Mouse (Mus musculus): Measurements from ENCODE around the gene Stk32b.

Stk32b gene

DNA sequence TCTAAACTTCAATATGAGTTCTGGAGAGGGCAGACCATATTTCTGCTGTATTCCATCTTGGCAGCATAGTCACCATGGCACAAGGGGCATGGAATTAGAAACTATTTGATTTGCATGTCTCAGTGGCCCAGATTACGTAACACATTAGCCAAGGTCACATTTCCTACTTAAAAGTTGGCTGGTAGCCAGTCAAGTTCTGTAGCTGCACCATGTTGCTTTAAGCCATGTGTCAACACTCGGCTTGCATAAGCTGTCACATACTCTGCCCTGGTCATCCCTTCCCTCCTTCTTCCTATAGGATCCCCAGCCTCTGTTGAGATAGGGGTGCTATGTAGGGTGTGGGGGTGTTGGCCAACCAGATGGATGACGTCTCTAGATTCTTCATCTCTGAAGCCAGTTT is 196.5 kb downstream of the Stk32b start:
- no peak for DNase-seq (ENCODE audit: low read depth, low spot score)

DNA sequence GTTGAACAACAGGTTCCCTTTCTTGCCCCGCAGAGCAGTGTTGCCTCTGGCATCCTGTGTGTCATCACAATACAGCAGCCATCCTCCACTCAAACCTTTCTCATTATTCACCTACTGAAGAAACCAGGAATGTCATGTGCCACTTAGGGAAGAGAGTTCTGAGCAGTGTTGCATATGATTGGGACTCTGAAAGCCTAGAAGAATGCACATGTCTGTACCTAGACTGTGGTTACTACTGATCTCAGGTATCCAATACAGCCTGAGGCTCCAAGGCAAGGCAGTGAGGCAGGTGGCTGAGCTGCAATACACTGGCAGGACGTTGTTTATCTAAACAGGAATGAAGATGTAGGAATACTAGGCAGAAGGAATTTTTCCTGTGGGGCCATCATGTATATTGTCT is 204.5 kb downstream of the Stk32b start:
- DNase-seq (ENCODE audit: low read depth, low spot score): no peak

DNA sequence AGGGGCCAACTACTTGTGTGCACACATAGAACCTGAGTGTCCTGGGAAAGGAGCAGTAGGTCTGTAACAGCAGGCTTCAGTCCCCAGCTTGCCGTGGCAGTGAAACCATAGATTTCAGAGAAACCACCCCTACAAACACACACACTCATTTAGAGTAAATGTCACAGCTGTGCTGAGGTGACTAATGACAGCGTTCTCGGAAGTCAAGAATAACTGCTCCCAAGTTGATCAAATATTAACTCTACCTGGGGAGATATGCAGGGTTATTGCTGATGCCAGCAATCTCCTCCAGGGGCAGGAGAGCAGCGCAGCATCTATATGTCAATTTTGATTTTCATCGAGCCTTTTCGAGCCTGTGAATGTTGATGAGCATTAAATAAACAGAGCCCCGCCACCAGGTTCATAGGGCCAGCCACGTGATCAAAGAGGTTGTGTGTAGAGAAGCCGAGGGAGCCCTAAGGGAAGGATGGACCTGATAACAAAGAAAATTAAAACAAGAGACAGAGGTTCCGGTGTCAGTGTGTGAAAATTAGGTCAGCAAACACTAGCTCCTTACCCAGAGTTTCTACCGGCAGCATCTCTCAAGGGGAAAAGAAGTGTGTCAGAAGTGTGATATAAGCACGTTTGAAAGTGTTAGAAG is 210.0 kb downstream of the Stk32b start:
- DNase-seq (ENCODE audit: low read depth, low spot score): no peak

DNA sequence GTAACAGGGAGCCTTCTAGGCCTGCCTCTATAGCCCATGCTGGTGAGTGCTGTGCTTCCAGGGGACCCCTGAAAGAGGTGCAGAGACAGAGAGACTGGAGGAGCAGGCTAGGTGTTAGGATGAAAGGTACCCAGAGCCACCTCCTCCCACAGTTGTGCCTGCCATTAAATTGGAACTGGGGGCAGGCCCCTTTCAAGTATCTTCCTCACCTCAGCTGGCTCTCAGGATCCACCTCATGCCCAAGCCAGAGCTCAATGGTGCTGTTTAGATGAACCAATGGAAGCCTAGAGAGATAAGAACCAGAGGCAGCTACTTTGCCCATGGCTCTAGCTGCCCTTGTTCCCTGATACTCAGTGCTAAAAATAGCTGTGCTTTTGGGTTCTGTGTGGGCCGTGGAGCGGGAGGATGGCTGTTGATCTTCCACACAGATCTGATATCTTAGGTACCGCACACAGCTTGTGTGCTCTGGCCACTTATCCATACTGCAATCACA is 221.9 kb downstream of the Stk32b start:
- DNase-seq (ENCODE audit: low read depth, low spot score): no peak

GRCm38 (mm10) chr5:37472025-37472608 is 244.9 kb downstream of the Stk32b start:
- no peak for DNase-seq (ENCODE audit: low read depth, low spot score)

DNA sequence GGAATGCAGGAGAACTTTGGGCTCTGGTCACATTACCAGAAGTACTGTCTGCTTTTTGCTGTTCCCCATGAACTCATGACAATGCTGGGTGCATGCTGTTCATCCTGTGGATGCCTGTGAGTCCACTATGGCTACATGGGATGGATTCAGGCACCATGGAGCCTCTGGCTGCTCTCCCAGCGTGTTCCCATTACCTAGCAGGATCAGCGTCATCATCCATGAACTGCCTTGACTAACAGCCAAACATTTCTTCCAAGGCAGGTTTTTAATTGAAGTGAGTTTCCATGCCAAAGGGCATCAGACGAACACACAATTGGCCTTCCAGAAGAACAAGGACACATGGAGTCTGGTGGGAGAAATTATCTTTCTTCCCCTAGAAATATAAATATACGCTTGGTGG is 245.4 kb downstream of the Stk32b start:
- DNase-seq (ENCODE audit: low read depth, low spot score): no peak

DNA sequence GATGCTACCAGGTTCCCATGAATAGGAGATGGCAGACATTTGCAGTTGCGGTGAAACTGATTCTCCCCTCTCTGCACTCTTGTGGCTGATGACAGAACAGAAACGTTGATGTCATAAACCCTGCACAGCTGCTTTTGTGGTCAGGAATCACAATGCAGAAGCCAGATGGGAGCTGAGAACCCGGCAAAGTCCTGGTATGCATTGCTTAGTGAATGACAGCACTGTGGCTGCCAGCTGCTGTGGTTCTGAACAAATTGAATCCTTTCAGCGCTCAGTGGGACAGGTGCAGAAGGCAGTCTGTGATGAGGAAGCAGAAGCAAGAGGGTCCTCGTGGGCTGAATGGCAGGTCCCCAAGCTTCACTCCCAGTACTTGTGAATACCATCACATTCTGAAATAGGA is 247.9 kb downstream of the Stk32b start:
- DNase-seq (ENCODE audit: low read depth, low spot score): no peak

GRCm38 (mm10) chr5:37467646-37468045 is 249.3 kb downstream of the Stk32b start:
- no peak for DNase-seq (ENCODE audit: low read depth, low spot score)

GRCm38 (mm10) chr5:37465461-37465860 is 251.5 kb downstream of the Stk32b start:
- DNase-seq (ENCODE audit: low read depth, low spot score): no peak

GRCm38 (mm10) chr5:37458236-37458635 is 258.7 kb downstream of the Stk32b start:
- no peak for DNase-seq (ENCODE audit: low read depth, low spot score)

DNA sequence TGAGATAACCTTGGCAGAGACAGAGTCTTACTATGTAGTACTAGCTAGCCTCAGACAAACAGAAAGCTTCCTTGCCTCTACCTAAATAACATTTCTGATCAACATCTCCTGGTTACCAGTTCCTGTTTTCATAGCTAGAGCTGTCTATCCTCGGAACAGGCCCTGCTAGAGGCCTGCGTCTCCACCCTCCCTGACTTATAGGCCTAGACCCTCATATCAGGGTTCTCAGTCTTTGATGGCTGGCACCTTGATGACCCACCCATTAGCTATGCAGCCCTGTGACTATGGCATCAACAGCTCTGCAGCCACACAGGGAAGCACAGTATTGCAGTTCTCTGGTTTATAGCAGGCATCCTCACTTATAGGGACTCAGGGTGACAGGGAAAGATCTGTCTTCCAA is 259.1 kb downstream of the Stk32b start:
- peak; percentile 32 for DNase-seq (ENCODE audit: low read depth, low spot score)

DNA sequence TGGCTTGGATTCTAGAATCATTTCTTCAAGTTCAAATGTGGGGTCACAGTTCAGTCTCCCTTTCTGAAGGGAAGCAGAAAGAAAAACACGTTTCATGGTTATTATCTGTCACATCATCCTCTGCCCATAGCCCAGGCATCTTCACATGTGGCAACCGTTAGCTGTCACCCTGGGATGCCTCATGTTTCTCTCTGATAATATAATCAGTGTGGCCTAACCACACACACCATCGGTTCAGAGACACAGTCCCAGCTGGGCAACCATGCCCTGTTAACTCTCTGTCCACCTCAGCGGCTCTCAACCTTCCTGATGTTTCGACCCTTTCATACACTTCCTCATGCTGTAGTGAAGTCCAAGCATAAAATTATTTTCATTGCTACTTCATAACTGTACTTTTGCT is 259.8 kb downstream of the Stk32b start:
- DNase-seq (ENCODE audit: low read depth, low spot score): peak; percentile 49

DNA sequence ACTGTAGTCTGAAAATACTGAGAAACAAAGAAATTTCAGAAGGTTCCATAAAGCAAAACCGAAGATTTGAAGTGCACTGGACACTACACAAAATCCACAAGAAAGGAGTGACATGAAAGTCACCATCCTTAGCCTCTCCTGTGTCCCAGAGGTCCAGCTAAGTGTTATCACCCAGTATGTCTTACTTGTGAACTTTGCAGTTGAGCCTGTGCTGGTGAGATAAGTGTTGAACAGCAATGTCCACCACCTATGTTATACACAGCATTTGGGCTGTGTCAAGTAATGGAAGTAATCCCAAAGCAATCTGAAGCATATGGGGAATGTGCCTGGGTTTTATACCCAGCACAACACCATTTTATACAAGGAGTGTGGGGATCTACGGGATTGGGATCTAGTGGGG is 260.4 kb downstream of the Stk32b start:
- peak; percentile 41 for DNase-seq (ENCODE audit: low read depth, low spot score)

- no peak for DNase-seq (ENCODE audit: low read depth, low spot score)
These were observed 269.4 kb downstream of the Stk32b start for GRCm38 (mm10) chr5:37447546-37447945.

GRCm38 (mm10) chr5:37442767-37443166 is 274.2 kb downstream of the Stk32b start:
- no peak for DNase-seq (ENCODE audit: low read depth, low spot score)

DNA sequence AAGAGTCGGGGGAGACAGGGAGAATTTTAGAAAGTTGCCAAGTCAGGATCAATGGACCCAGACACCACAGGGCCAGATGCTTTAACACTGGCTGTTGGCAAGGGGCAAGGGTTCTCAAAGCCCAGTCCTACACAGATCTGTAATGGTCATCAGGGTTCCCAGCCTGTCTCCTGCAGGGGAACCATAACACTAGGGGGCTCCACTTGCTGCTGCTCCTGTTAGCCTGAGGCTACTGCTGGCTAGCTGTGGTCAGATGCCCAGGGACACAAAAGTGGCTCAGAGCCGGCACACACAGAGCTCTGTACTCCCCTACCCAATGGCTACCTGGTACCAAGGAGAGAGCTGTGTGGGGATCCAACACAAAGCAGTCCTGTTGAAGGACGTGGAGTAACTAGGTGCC is 281.6 kb downstream of the Stk32b start:
- DNase-seq (ENCODE audit: low read depth, low spot score): no peak

GRCm38 (mm10) chr5:37427210-37427609 is 289.8 kb downstream of the Stk32b start:
- DNase-seq (ENCODE audit: low read depth, low spot score): no peak

DNA sequence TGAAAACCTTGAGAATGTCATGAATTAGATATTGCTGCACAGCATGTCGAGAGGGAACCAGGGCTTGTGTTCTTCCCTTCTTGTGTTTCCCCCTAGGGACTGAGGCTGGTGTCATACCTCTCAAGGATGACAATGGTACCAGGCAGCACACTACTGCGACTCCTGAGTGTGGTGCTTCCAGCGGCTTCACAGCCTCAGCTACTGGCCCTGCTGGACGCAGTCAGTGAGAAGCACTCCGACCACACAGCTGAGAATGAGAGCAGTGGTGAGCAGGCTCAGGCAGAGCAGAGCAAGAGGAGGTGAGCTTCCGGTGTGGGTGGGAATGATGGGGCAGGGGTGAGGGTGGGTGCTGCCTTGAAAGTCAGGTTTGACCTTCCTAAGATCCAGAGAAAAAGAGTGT is 297.9 kb downstream of the Stk32b start:
- DNase-seq (ENCODE audit: low read depth, low spot score): no peak

Measured in c-Kit-negative CD71-positive TER-119-positive erythroid progenitor cells, embryonic 14.5 days (primary cell).